Mouse (Mus musculus) cerebellum, adult 2 months (tissue): ENCODE measurements around the gene Atf1. TPM values are rescaled to one million over a fixed set of nuclear protein-coding genes. Genes with fewer than 3 reads are reported as not detected.

Experiments
- DNase-seq, 2 experiments: peaks; one replicate each; pipeline ENCODE4 v3.0.0; 2021
- H3K27ac ChIP-seq: fragments of 200-500 bp; 2 replicates; pipeline ENCODE4 v1.5.1; 2012; ENCODE audit warnings: low read length, control low read depth, inconsistent platforms; ENCODE audit not compliant: insufficient read depth
- H3K27me3 ChIP-seq: fragments of 200-500 bp; 2 replicates; pipeline ENCODE4 v1.6.1; 2012; ENCODE audit warnings: inconsistent platforms, mild to moderate bottlenecking, low read length, moderate library complexity; ENCODE audit not compliant: control insufficient read depth, insufficient read depth
- H3K4me1 ChIP-seq: fragments of 200-500 bp; 2 replicates; pipeline ENCODE4 v1.6.1; 2011; ENCODE audit warnings: low read length; ENCODE audit not compliant: control insufficient read depth, insufficient read depth
- H3K4me3 ChIP-seq: fragments of 200-500 bp; replicated peaks from 2 replicates; pipeline ENCODE3; 2011; ENCODE audit warnings: mild to moderate bottlenecking, low read depth, low read length, control low read depth; ENCODE audit not compliant: insufficient read depth
- CTCF ChIP-seq: fragments of 200-500 bp; IDR thresholded peaks from 2 replicates; pipeline ENCODE4 v1.5.1; 2011; ENCODE audit warnings: low read depth, mild to moderate bottlenecking, control low read depth, low read length, moderate library complexity, borderline replicate concordance; ENCODE audit not compliant: insufficient read depth
- POLR2A ChIP-seq: fragments of 200-500 bp; IDR thresholded peaks from 2 replicates; pipeline ENCODE4 v1.6.1; 2011; ENCODE audit warnings: low read length, control low read depth, borderline replicate concordance; ENCODE audit not compliant: insufficient read depth
- WGBS: fragments of 180-500 bp; shearing (Covaris S2); methylation state at CpG from one replicate; pipeline ENCODE4 v1.1.7; 2018; 5-methylcytosine and 5-hydroxymethylcytosine counted together
- polyA plus RNA-seq: library from polyadenylated mRNA; depleted of rRNA; stranded (reverse); fragments of >200 nt; gene quantifications from 2 replicates; pipeline ENCODE4 v1.2.3, GENCODE M21; 2012

Atf1 gene
- polyA plus RNA-seq, 1 experiment = 16.8 TPM

- TF ChIP-seq CTCF = no peak
- no peak for TF ChIP-seq POLR2A
- Histone ChIP-seq H3K27me3 (no peaks in the 10 kb centered on the region), H3K4me1 (peaks cover 2% of the 10 kb centered on the region; the same call in 1 of the 2 replicates), H3K4me3 (no peak overlapping the region), H3K27ac (no peak overlapping the region)
- 89% methylated on average over 12 of the region's 12 CpGs for WGBS
- DNase-seq = no peak
Measured at GRCm38 (mm10) chr15:100235208-100235965, 7.8 kb downstream of the Atf1 start.

- Histone ChIP-seq H3K4me3 (no peak overlapping the region), H3K27me3 (no peaks in the 10 kb centered on the region), H3K4me1 (0 out of 2 replicates have a peak, but pooled peaks cover 2% of the 10 kb centered on the region), H3K27ac (no peak overlapping the region)
- TF ChIP-seq CTCF (no peak), POLR2A (no peak)
- DNase-seq = no peak
- WGBS = 78% methylated on average over 6 of the region's 6 CpGs
Measured at GRCm38 (mm10) chr15:100236952-100237351, 9.3 kb downstream of the Atf1 start.

GRCm38 (mm10) chr15:100241780-100242179 is 14.2 kb downstream of the Atf1 start:
- Histone ChIP-seq H3K27me3 (no peaks in the 10 kb centered on the region), H3K27ac (no peak overlapping the region), H3K4me3 (no peak overlapping the region), H3K4me1 (peaks cover 2% of the 10 kb centered on the region; the same call in 1 of the 2 replicates)
- no peak for DNase-seq
- 82% methylated on average over 6 of the region's 6 CpGs for WGBS
- TF ChIP-seq CTCF (no peak), POLR2A (no peak)

- 95% methylated on average over 7 of the region's 7 CpGs for WGBS
- no peak for DNase-seq
- no peak for TF ChIP-seq CTCF
- no peaks in the 10 kb centered on the region for H3K27me3 ChIP-seq
- no peak overlapping the region for H3K4me3 ChIP-seq
- H3K4me1 ChIP-seq = no peaks in the 10 kb centered on the region; the same call in 1 of the 2 replicates
- H3K27ac ChIP-seq = no peak overlapping the region
Measured at GRCm38 (mm10) chr15:100245951-100246350, 18.3 kb downstream of the Atf1 start.

- Histone ChIP-seq H3K27me3 (no peaks in the 10 kb centered on the region), H3K27ac (no peak overlapping the region), H3K4me3 (no peak overlapping the region), H3K4me1 (no peaks in the 10 kb centered on the region; the same call in 1 of the 2 replicates)
- no peak for DNase-seq
- TF ChIP-seq CTCF = no peak
- no peak for TF ChIP-seq POLR2A
- WGBS = 94% methylated on average over 9 of the region's 9 CpGs
Measured at GRCm38 (mm10) chr15:100247296-100247695, 19.7 kb downstream of the Atf1 start.

GRCm38 (mm10) chr15:100248665-100249433 is 21.2 kb downstream of the Atf1 start:
- no peak for DNase-seq
- no peak overlapping the region for H3K4me3 ChIP-seq
- WGBS = 96% methylated on average over 6 of the region's 6 CpGs

GRCm38 (mm10) chr15:100251153-100251780 is 23.6 kb downstream of the Atf1 start:
- TF ChIP-seq CTCF (no peak), POLR2A (no peak)
- no peaks in the 10 kb centered on the region for H3K4me1 ChIP-seq
- H3K27me3 ChIP-seq = no peaks in the 10 kb centered on the region
- H3K4me3 ChIP-seq = no peak overlapping the region
- WGBS = 61% methylated on average over 6 of the region's 6 CpGs
- no peak overlapping the region for H3K27ac ChIP-seq
- DNase-seq = no peak

More at GRCm38 (mm10) chr15:100248665-100249433, 21.2 kb downstream of the Atf1 start:
- H3K27me3 ChIP-seq = no peaks in the 10 kb centered on the region
- H3K4me1 ChIP-seq = no peaks in the 10 kb centered on the region; the same call in 1 of the 2 replicates
- no peak for TF ChIP-seq POLR2A
- no peak for TF ChIP-seq CTCF
- no peak overlapping the region for H3K27ac ChIP-seq
